Mouse (Mus musculus) embryonic facial prominence, embryonic 12.5 days (tissue): ENCODE data around the gene Dpm2. TPM values are rescaled to one million over a fixed set of nuclear protein-coding genes. Genes with fewer than 3 reads are reported as not detected.

Experiments used
- ATAC-seq: fragments of 200-750 bp; cut with Nextera tagmentation; 2 replicates; pipeline ENCODE4 v1.8.0; 2017; ENCODE audit not compliant: insufficient number of reproducible peaks, insufficient read depth, low FRiP score, low TSS enrichment
- H3K27ac ChIP-seq: fragments of 300-500 bp; sonication (generic); 2 replicates; pipeline ENCODE4 v1.5.1; 2016; ENCODE audit warnings: mild to moderate bottlenecking
- H3K27me3 ChIP-seq: fragments of 300-500 bp; sonication (generic); 2 replicates; pipeline ENCODE4 v1.6.1; 2016; ENCODE audit warnings: mild to moderate bottlenecking, moderate library complexity
- H3K36me3 ChIP-seq: fragments of 300-500 bp; sonication (generic); 2 replicates; pipeline ENCODE4 v1.6.1; 2016; ENCODE audit warnings: mild to moderate bottlenecking
- H3K4me1 ChIP-seq: fragments of 300-500 bp; sonication (generic); 2 replicates; pipeline ENCODE4 v1.6.1; 2016
- H3K4me2 ChIP-seq: fragments of 300-500 bp; sonication (generic); replicated peaks from 2 replicates; pipeline ENCODE4 v1.6.1; 2016; ENCODE audit warnings: mild to moderate bottlenecking, moderate library complexity
- H3K4me3 ChIP-seq: fragments of 300-500 bp; sonication (generic); 2 replicates; pipeline ENCODE4 v1.5.1; 2016; ENCODE audit warnings: mild to moderate bottlenecking
- H3K9ac ChIP-seq: fragments of 300-500 bp; sonication (generic); 2 replicates; pipeline ENCODE4 v1.6.1; 2016; ENCODE audit warnings: mild to moderate bottlenecking, moderate library complexity
- H3K9me3 ChIP-seq: fragments of 300-500 bp; sonication (generic); 2 replicates; pipeline ENCODE4 v1.6.1; 2016; ENCODE audit warnings: mild to moderate bottlenecking, moderate library complexity
- WGBS: fragments of 180-500 bp; shearing (Covaris S2); methylation state at CpG from one replicate; pipeline ENCODE4 v1.1.7; 2016; 5-methylcytosine and 5-hydroxymethylcytosine counted together
- polyA plus RNA-seq: library from polyadenylated mRNA; unstranded; fragments of >200 nt; fragmentation: Nextera tagmentation; extraction: Ambion mirVana; gene quantifications from 2 replicates; pipeline ENCODE4 v1.2.1, GENCODE M21; 2016

The Dpm2 gene
- polyA plus RNA-seq, 1 experiment from 2014 or later = 113 TPM

GRCm38 (mm10) chr2:32589213-32589795, 18.6 kb downstream of the Dpm2 start:
- WGBS = 67% methylated on average over 11 of the region's 11 CpGs
- no peak overlapping the region for H3K4me3 ChIP-seq
- H3K4me2 ChIP-seq = no peak overlapping the region
- no peak overlapping the region for H3K27ac ChIP-seq
- H3K9me3 ChIP-seq = no peaks in the 10 kb centered on the region
- H3K4me1 ChIP-seq = peaks cover 13% of the 10 kb centered on the region
- H3K27me3 ChIP-seq = no peaks in the 10 kb centered on the region
- H3K9ac ChIP-seq = no peak overlapping the region
- peaks cover 12% of the 10 kb centered on the region; the same call in 1 of the 2 replicates for H3K36me3 ChIP-seq
- no peak for ATAC-seq

DNA sequence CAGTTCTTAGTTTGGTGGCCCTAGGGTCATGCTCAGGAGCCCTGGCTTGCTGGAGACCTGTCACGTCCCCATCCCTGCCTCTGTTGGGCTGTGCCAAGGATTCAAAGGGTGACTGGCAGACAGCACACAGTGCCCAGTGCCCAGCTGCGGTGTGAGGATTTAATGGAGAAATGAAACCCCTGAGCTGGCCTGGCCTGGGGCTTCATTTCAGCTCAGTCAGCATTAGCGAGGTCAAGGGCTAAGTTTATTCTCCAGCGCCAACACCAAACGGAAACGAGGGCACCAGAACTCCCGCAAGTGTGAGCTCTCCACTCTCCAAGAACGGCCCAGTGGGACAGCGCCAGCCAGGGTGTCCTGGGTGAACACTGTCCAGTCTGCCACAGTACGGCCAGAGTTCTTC, 19.6 kb downstream of the Dpm2 start:
- H3K36me3 ChIP-seq = peaks cover 17% of the 10 kb centered on the region
- no peaks in the 10 kb centered on the region for H3K9me3 ChIP-seq
- H3K4me3 ChIP-seq = no peak overlapping the region
- WGBS = 74% methylated on average over 10 of the region's 10 CpGs
- H3K27ac ChIP-seq = no peak overlapping the region
- no peaks in the 10 kb centered on the region for H3K27me3 ChIP-seq
- no peak overlapping the region for H3K4me2 ChIP-seq
- H3K4me1 ChIP-seq = peaks cover 13% of the 10 kb centered on the region
- no peak overlapping the region for H3K9ac ChIP-seq
- ATAC-seq = no peak

- no peaks in the 10 kb centered on the region for H3K9me3 ChIP-seq
- no peak for ATAC-seq
- H3K4me2 ChIP-seq = no peak overlapping the region
- no peak overlapping the region for H3K4me3 ChIP-seq
- H3K4me1 ChIP-seq = peaks cover 13% of the 10 kb centered on the region
- H3K36me3 ChIP-seq = peaks cover 22% of the 10 kb centered on the region
- no peak overlapping the region for H3K9ac ChIP-seq
- 66% methylated on average over 6 of the region's 6 CpGs for WGBS
- no peaks in the 10 kb centered on the region for H3K27me3 ChIP-seq
- H3K27ac ChIP-seq = no peak overlapping the region
Observed at GRCm38 (mm10) chr2:32591249-32591648, 20.6 kb downstream of the Dpm2 start.

- 90% methylated on average over 13 of the region's 13 CpGs for WGBS
Observed at GRCm38 (mm10) chr2:32596725-32597124, 26.1 kb downstream of the Dpm2 start.

GRCm38 (mm10) chr2:32597248-32597647, 26.6 kb downstream of the Dpm2 start:
- WGBS = 86% methylated on average over 5 of the region's 5 CpGs
- H3K9ac ChIP-seq = no peak overlapping the region
- H3K9me3 ChIP-seq = no peaks in the 10 kb centered on the region
- H3K27ac ChIP-seq = no peak overlapping the region
- no peak overlapping the region for H3K4me3 ChIP-seq
- ATAC-seq = no peak
- H3K36me3 ChIP-seq = peaks cover 34% of the 10 kb centered on the region
- no peak overlapping the region for H3K4me2 ChIP-seq
- no peaks in the 10 kb centered on the region for H3K27me3 ChIP-seq
- H3K4me1 ChIP-seq = peaks cover 14% of the 10 kb centered on the region

More at GRCm38 (mm10) chr2:32596725-32597124, 26.1 kb downstream of the Dpm2 start:
- H3K27me3 ChIP-seq = no peaks in the 10 kb centered on the region
- peaks cover 9% of the 10 kb centered on the region for H3K4me1 ChIP-seq
- no peaks in the 10 kb centered on the region for H3K9me3 ChIP-seq
- H3K36me3 ChIP-seq = peaks cover 34% of the 10 kb centered on the region
- no peak overlapping the region for H3K4me2 ChIP-seq
- H3K27ac ChIP-seq = no peak overlapping the region
- H3K9ac ChIP-seq = no peak overlapping the region
- no peak overlapping the region for H3K4me3 ChIP-seq
- ATAC-seq = no peak

GRCm38 (mm10) chr2:32597699-32598098, 27.0 kb downstream of the Dpm2 start:
- Histone ChIP-seq H3K27me3 (no peaks in the 10 kb centered on the region), H3K27ac (no peak overlapping the region), H3K9ac (no peak overlapping the region), H3K4me2 (no peak overlapping the region), H3K4me3 (no peak overlapping the region), H3K4me1 (peaks cover 18% of the 10 kb centered on the region), H3K9me3 (no peaks in the 10 kb centered on the region), H3K36me3 (peaks cover 34% of the 10 kb centered on the region)
- 89% methylated on average over 5 of the region's 5 CpGs for WGBS
- no peak for ATAC-seq

DNA sequence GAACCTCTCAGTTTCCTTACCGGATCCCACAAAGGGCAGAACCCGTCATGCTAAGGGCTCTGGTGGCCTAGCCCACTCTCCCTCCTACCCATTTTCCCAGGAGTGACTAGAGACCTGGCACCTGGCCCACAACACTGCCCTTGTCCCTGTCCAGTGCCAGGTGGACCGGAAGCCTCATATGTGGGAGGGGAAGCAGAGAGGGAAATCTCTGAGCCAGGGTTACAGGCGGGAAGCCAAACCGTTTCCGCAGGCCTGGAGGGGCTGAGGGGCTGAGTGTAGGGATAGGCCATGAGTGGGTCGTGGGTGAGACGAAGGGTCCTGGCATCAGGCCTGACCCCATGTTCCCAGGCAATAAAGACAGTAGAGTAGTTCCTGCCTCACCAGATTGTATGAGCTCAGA, 27.8 kb downstream of the Dpm2 start:
- H3K4me3 ChIP-seq = no peak overlapping the region
- no peaks in the 10 kb centered on the region for H3K9me3 ChIP-seq
- no peak overlapping the region for H3K27ac ChIP-seq
- H3K9ac ChIP-seq = no peak overlapping the region
- H3K4me1 ChIP-seq = peaks cover 18% of the 10 kb centered on the region
- peaks cover 33% of the 10 kb centered on the region for H3K36me3 ChIP-seq
- H3K4me2 ChIP-seq = no peak overlapping the region
- no peaks in the 10 kb centered on the region for H3K27me3 ChIP-seq
- WGBS = 85% methylated on average over 8 of the region's 8 CpGs
- no peak for ATAC-seq

DNA sequence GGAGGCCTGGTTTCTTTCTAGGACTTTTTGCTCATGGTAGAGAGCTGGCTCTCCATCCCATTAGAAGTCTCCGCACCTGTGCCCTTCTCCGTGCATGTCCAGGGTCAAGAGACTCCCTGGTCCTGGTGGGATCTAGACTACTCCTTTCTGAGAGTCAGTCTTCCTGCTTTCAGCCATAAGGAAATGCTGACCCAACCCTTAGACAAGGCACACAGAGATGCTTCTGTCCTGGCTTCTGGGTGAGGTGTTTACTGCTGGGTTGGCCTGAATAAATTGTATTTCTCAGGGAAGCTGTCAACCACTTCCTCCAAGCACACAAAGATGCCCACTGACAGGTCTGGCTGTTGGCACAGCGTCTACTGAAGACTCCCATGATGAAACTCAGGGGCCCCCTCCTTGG, 28.8 kb downstream of the Dpm2 start, which contains the start of gene St6galnac6:
Gene St6galnac6, plus strand, starts transcription at position 301 of the 400 bp plus-strand sequence.
- WGBS = 92% methylated on average over 3 of the region's 3 CpGs
- peaks cover 18% of the 10 kb centered on the region for H3K4me1 ChIP-seq
- ATAC-seq = no peak
- no peaks in the 10 kb centered on the region for H3K27me3 ChIP-seq
- H3K9ac ChIP-seq = no peak within 1 kb of the TSS; the same call in 1 of the 2 replicates
- peaks cover 24% of the 10 kb centered on the region for H3K36me3 ChIP-seq
- H3K9me3 ChIP-seq = no peaks in the 10 kb centered on the region
- no peak within 1 kb of the TSS for H3K4me3 ChIP-seq
- H3K27ac ChIP-seq = 0 out of 2 replicates have a peak within 1 kb of the TSS, but pooled peaks have one; percentile 11
- H3K4me2 ChIP-seq = no peak within 1 kb of the TSS

DNA sequence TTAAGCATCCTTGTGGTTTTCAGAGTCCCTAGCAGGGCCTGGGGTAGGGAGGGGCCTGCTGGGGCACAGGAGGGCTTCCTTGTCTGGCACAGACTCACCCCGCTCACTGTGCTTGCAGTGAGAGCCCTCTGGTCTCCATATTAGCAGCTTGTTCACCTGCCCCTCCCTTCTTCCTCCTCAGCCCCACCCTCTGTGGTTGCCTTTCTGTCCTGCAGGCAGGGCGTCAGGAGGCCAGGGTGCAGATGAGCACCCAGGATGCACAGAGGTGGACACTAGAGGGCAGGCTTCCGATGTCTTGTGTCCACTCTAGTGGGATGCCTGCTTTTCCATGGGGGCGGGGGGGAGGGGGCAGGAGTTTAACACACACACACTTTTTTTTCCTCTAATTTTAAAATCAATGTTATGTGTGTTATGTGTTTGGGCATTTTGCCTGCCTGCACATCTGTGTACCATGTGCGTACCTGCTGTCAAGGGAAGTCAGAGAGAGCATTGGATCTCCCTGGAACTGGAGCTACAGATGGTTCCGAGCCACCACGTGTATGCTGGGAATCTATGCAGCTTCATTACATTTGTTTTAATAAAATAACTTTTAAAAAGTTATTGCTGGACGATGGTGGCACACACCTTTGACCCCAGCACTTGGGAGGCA, 30.9 kb downstream of the Dpm2 start:
- peak overlapping the region; percentile 72 for H3K27ac ChIP-seq
- no peaks in the 10 kb centered on the region for H3K27me3 ChIP-seq
- H3K9me3 ChIP-seq = no peaks in the 10 kb centered on the region
- peaks cover 18% of the 10 kb centered on the region for H3K4me1 ChIP-seq
- WGBS = 35% methylated on average over 8 of the region's 8 CpGs
- ATAC-seq = peak; percentile 18; the same call in 1 of the 2 replicates
- peaks cover 14% of the 10 kb centered on the region for H3K36me3 ChIP-seq
- no peak overlapping the region for H3K4me3 ChIP-seq
- H3K4me2 ChIP-seq = no peak overlapping the region
- H3K9ac ChIP-seq = peak overlapping the region; percentile 10; the same call in 1 of the 2 replicates

DNA sequence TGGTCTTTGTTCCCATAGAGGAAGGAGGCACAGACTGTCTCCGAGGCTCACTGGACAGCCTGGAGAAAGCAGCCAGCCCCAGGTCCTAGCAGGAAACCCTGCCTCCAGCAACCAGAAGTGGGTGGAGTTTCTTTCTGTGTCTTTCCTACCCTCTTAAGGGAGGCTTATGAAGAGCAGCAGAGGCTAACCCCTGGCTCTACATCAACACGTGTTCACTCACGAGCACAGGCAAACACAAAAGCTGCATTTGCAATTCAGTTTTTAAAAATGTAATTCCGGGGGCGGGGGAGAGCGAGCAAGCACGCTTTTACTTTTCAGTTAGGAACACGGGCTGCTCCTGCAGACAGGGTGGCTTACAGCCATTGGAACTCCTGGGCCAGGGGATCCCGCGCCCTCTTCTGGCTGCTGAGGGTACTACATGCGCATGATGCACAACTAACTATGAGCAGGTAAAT, 32.0 kb downstream of the Dpm2 start:
- Histone ChIP-seq H3K27me3 (no peaks in the 10 kb centered on the region), H3K9me3 (no peaks in the 10 kb centered on the region), H3K4me1 (peaks cover 24% of the 10 kb centered on the region), H3K4me3 (peak overlapping the region; percentile 28), H3K36me3 (peaks cover 5% of the 10 kb centered on the region), H3K9ac (no peak overlapping the region), H3K4me2 (peak overlapping the region; percentile 45), H3K27ac (peak overlapping the region; percentile 59)
- under 1% methylated on average over 11 of the region's 11 CpGs for WGBS
- ATAC-seq = no peak; the same call in 1 of the 2 replicates

DNA sequence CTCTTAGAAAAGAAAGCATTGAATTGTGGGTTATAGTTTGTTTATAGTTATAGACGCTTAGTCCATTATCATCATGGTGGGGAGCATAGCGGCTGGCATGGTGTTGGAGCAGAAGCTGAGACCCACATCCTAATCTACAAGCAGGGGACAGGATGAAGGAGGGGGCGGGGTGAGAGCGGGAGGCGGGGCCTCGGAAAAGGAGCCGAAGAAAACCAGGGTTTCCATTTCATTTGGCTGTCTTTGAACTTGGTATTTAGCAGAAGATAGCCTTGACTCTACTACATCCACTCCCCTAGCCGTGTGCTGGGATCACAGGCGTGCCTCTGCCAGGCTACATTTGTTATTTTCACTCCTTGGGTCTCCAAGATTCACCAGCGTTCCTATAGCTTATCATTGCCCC, 34.0 kb downstream of the Dpm2 start:
- H3K4me3 ChIP-seq = no peak overlapping the region
- H3K4me1 ChIP-seq = peaks cover 36% of the 10 kb centered on the region
- H3K27ac ChIP-seq = no peak overlapping the region
- H3K36me3 ChIP-seq = no peaks in the 10 kb centered on the region
- H3K9ac ChIP-seq = no peak overlapping the region
- no peak for ATAC-seq
- no peaks in the 10 kb centered on the region for H3K9me3 ChIP-seq
- 51% methylated on average over 10 of the region's 10 CpGs for WGBS
- no peaks in the 10 kb centered on the region for H3K27me3 ChIP-seq
- no peak overlapping the region for H3K4me2 ChIP-seq
